Mouse (Mus musculus): ENCODE measurements around the gene Myt1. TPM values are rescaled to one million over a fixed set of nuclear protein-coding genes. Genes with fewer than 3 reads are reported as not detected.

The Myt1 gene
- polyA plus RNA-seq, 1 experiment from 2014 or later = not detected

DNA sequence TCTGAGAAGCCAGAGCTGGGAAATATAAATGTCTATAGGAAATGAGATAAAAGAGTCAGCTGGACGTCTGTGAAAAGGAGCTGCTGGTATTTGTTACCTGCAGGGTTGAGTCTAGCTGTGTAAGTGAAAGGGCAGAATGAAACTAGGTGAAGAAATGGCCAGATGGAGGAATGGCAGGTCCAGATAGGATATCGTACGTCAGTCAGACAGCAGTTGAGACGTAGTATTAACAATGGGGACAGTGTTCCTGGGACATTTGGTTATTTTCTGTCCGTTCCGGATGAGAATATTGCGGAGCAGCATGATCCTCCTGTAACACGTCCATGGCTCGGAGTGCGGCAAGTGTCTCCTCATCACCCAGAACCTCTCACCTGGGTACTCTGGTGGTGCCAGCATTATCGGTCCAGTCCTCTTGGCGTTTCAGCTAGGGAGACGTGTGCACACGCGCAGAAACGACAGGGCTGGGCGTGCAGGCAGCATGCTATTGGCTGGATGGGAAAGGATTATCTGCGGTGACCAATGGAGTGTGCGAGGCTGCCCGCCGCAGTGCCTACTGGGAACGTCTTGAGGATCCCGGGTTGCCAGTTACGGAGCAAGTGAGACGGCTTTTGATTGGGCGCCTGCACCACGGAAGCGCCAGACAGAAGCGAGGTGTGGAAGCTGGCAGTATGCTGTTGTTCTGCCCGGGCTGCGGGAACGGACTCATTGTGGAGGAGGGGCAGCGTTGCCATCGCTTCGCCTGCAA is 100.8 kb downstream of the Myt1 start, which contains the start of gene Polr3k:
TSS of gene Polr3k (plus strand) at position 547 of the 745 bp plus-strand sequence.
- ATAC-seq (ENCODE audit: low read depth) (peak; percentile 100), DNase-seq (peak; percentile 95)
- H3K4me2 ChIP-seq = peak within 1 kb of the TSS; percentile 93
- peaks cover 13% of the 10 kb centered on the region for H3K36me3 ChIP-seq
- WGBS (ENCODE audit: insufficient replicate concordance) = under 1% methylated on average over 35 of the region's 35 CpGs
- no peaks in the 10 kb centered on the region for H3K27me3 ChIP-seq
- H3K9me3 ChIP-seq (replicated peaks) = no peaks in the 10 kb centered on the region
- peaks cover 27% of the 10 kb centered on the region for H3K4me1 ChIP-seq (replicated peaks)
- peak within 1 kb of the TSS; percentile 85 for H3K4me3 ChIP-seq (replicated peaks)
- peak within 1 kb of the TSS; percentile 85 for H3K9ac ChIP-seq
- peak within 1 kb of the TSS; percentile 83 for H3K27ac ChIP-seq

DNA sequence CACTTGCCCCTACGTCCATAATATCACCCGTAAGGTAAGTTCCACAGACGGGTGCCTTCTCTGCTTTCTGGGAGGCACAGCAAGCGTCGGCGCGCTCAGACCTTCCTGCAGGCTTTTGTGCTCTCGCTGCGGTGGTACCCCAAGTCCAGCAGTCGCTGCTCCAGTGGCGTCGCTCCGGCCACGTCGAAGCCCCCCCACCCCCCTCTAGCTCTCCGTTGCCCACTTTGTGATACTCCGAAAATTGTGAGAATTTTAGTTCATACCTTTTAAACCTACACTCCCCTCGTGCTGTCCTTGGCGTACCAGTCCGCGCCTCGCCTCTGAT is 101.4 kb downstream of the Myt1 start:
- peak; percentile 0; the same call in 1 of the 2 replicates for ATAC-seq (ENCODE audit: low read depth)
- WGBS (ENCODE audit: insufficient replicate concordance) = under 1% methylated on average over 22 of the region's 22 CpGs
- H3K4me3 ChIP-seq (replicated peaks) = peak overlapping the region; percentile 85

DNA sequence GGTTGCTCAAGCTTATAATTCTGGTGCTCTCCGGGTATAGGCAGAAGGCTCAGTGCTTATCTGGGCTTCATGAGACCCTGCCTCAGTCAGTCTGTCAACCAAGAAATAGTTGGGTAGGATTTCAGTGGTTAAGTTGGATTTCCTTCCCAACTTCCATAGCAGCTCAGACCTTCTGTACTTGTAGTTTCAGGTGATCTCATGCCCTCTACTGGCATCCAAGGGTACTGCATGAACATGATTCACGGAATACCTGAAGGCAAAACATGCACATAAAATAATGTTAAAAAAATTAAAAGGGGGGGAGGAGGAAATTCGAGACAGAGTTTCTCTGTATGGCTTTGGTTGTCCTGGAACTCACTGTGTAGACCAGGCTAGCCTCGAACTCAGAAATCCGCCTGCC is 103.8 kb downstream of the Myt1 start:
- no peak overlapping the region for H3K27ac ChIP-seq
- H3K9ac ChIP-seq = no peak overlapping the region
- 47% methylated on average over 5 of the region's 5 CpGs for WGBS (ENCODE audit: insufficient replicate concordance)
- DNase-seq (peak; percentile 56), ATAC-seq (ENCODE audit: low read depth) (no peak)
- H3K4me2 ChIP-seq = no peak overlapping the region
- no peaks in the 10 kb centered on the region for H3K27me3 ChIP-seq
- no peaks in the 10 kb centered on the region for H3K9me3 ChIP-seq (replicated peaks)
- peaks cover 24% of the 10 kb centered on the region for H3K4me1 ChIP-seq (replicated peaks)
- peaks cover 25% of the 10 kb centered on the region for H3K36me3 ChIP-seq
- H3K4me3 ChIP-seq (replicated peaks) = no peak overlapping the region

More for the DNA sequence above, 101.4 kb downstream of the Myt1 start:
- no peak for DNase-seq
- H3K27me3 ChIP-seq = no peaks in the 10 kb centered on the region
- H3K9me3 ChIP-seq (replicated peaks) = no peaks in the 10 kb centered on the region
- peaks cover 27% of the 10 kb centered on the region for H3K4me1 ChIP-seq (replicated peaks)
- peak overlapping the region; percentile 93 for H3K4me2 ChIP-seq
- H3K27ac ChIP-seq = peak overlapping the region; percentile 83
- peaks cover 18% of the 10 kb centered on the region for H3K36me3 ChIP-seq
- peak overlapping the region; percentile 85 for H3K9ac ChIP-seq

DNA sequence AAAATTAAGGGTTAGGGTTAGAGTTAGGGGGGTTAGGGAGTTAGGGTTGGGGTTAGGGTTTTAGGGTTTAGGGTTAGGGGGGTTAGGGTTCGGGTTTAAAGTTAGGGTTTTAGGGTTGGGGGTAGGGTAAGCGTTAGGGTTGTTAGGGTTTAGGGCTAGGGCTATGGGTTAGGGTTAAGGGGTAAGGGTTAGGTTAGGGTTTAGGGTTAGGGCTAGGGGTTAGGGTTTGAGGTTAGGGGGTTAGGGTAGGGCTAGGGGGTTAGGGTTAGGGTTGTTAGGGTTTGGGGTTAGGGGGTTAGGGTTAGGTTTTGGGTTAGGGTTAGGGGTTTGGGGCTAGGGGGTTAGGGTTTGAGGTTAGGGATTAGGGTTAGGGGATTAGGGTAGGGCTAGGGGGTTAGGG is 107.9 kb downstream of the Myt1 start:
- Histone ChIP-seq H3K9ac (no peak overlapping the region), H3K27me3 (no peaks in the 10 kb centered on the region), H3K27ac (no peak overlapping the region), H3K4me2 (no peak overlapping the region), H3K4me3 (replicated peaks) (no peak overlapping the region), H3K9me3 (replicated peaks) (no peaks in the 10 kb centered on the region), H3K36me3 (peaks cover 25% of the 10 kb centered on the region), H3K4me1 (replicated peaks) (peaks cover 3% of the 10 kb centered on the region)
- DNase-seq (no peak), ATAC-seq (ENCODE audit: low read depth) (no peak)
- 80% methylated on average over 2 of the region's 2 CpGs for WGBS (ENCODE audit: insufficient replicate concordance)

Other genes starting within 250 kb of the Myt1 start
- 29.6 and 35.7 TPM in 2 replicates for gene Dnajc5, start 242.8 kb upstream of the Myt1 start, polyA plus RNA-seq (2015; fragmentation: Nextera tagmentation; extraction: Ambion mirVana)
- gene Uckl1, start 178.4 kb upstream of the Myt1 start, polyA plus RNA-seq (2015; fragmentation: Nextera tagmentation; extraction: Ambion mirVana) = 19.8 and 22.1 TPM in 2 replicates
- 33.6 and 37.3 TPM in 2 replicates for gene Prpf6, start 171.5 kb upstream of the Myt1 start, polyA plus RNA-seq (2015; fragmentation: Nextera tagmentation; extraction: Ambion mirVana)
- 8.4 and 9.0 TPM in 2 replicates for gene Zfp512b, start 170.5 kb upstream of the Myt1 start, polyA plus RNA-seq (2015; fragmentation: Nextera tagmentation; extraction: Ambion mirVana)
- gene Samd10, start 164.1 kb upstream of the Myt1 start, polyA plus RNA-seq (2015; fragmentation: Nextera tagmentation; extraction: Ambion mirVana) = 2.2 and 2.4 TPM in 2 replicates
- not detected in 2 replicates for gene Gm29797, start 106.3 kb upstream of the Myt1 start, polyA plus RNA-seq (2015; fragmentation: Nextera tagmentation; extraction: Ambion mirVana)
- 6.4 and 6.5 TPM in 2 replicates for gene Sox18, start 91.7 kb upstream of the Myt1 start, polyA plus RNA-seq (2015; fragmentation: Nextera tagmentation; extraction: Ambion mirVana)
- 2.4 and 2.6 TPM in 2 replicates for gene Tcea2, start 83.0 kb upstream of the Myt1 start, polyA plus RNA-seq (2015; fragmentation: Nextera tagmentation; extraction: Ambion mirVana)
- 17.7 and 19.9 TPM in 2 replicates for gene Rgs19, start 69.4 kb upstream of the Myt1 start, polyA plus RNA-seq (2015; fragmentation: Nextera tagmentation; extraction: Ambion mirVana)
- gene Lkaaear1, start 64.9 kb upstream of the Myt1 start, polyA plus RNA-seq (2015; fragmentation: Nextera tagmentation; extraction: Ambion mirVana) = not detected in 2 replicates
- 0.24 and 0.45 TPM in 2 replicates for gene Oprl1, start 48.3 kb upstream of the Myt1 start, polyA plus RNA-seq (2015; fragmentation: Nextera tagmentation; extraction: Ambion mirVana)
- 14.2 and 16.9 TPM in 2 replicates for gene Pcmtd2, start 74.5 kb downstream of the Myt1 start, polyA plus RNA-seq (2015; fragmentation: Nextera tagmentation; extraction: Ambion mirVana)
- gene Polr3k, start 101.0 kb downstream of the Myt1 start, polyA plus RNA-seq (2015; fragmentation: Nextera tagmentation; extraction: Ambion mirVana) = 41.2 and 41.5 TPM in 2 replicates
- not detected in 2 replicates for gene Gm14496, start 227.8 kb downstream of the Myt1 start, polyA plus RNA-seq (2015; fragmentation: Nextera tagmentation; extraction: Ambion mirVana)